Mouse (Mus musculus) G1E (cell line): ENCODE measurements around the gene Plekhj1.

Source experiments
- CTCF ChIP-seq: IDR thresholded peaks from 2 replicates; pipeline ENCODE4 v1.5.1; 2012; ENCODE audit warnings: low read depth, low read length, inconsistent platforms, mixed read lengths
- GATA2 ChIP-seq: IDR thresholded peaks from 2 replicates; pipeline ENCODE4 v1.6.1; 2012; ENCODE audit warnings: low read depth, low read length, inconsistent platforms, borderline replicate concordance
- TAL1 ChIP-seq: conservative IDR thresholded peaks from 2 replicates; pipeline ENCODE4 v1.6.1; 2012; ENCODE audit warnings: low read depth, low read length, inconsistent platforms, mixed read lengths

DNA sequence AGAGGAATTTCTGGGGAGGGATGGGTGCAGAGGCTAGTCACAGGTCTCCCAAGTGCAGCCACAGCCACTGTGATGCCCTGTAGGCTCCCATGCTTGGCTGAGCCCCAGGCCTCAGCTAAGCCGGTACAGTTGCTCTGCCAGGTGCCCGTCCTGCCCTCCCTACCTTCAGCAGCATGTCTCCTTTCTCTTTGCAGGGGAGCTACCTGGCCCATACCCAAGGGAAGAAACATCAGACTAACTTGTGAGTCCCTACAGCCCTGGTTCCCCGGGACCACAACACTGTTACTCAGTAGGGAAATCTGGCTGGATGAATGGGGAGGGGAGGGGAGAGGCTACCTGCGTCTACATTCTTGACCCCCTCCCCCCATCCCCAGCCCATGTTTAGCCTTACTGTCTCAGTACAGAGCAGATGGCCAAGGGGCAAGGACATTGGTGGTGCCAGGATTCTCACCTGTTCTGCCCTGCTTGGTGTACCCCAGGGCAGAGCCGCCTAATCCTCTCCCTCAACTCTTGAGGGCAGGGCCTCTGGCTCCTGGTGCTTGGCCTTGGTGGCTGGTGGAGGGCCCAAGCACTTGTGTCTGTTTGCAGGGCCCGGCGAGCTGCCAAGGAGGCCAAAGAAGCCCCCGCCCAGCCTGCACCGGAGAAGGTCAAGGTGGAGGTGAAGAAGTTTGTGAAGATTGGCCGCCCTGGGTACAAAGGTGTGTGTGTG is 3.9 kb upstream of the Plekhj1 start:
- TF ChIP-seq CTCF: no peak
- no peak for TF ChIP-seq TAL1
- no peak for TF ChIP-seq GATA2
